Mouse (Mus musculus): ENCODE data around the gene Zfp687. TPM values are rescaled to one million over a fixed set of nuclear protein-coding genes. Genes with fewer than 3 reads are reported as not detected.
A peak's percentile ranks its signal among the peaks of the same experiment; 100 is the strongest.

Gene Zfp687
- polyA plus RNA-seq, 1 experiment from 2014 or later: 39.0 TPM

DNA sequence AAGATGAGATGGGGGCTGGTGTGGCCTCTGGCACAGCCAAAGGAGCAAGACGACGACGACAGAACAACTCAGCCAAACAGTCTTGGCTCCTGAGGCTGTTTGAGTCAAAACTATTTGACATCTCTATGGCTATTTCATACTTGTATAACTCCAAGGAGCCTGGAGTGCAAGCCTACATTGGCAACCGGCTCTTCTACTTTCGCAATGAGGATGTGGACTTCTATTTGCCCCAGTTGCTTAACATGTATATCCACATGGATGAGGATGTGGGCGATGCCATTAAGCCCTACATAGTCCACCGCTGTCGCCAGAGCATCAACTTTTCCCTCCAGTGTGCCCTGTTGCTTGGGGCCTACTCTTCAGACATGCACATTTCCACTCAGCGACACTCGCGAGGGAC lies 30.9 kb downstream of the Zfp687 start:
- H3K9me3 ChIP-seq: no peaks in the 10 kb centered on the region
- ATAC-seq (ENCODE audit: low FRiP score): no peak
- H3K27me3 ChIP-seq: no peaks in the 10 kb centered on the region
- H3K36me3 ChIP-seq (replicated peaks): peaks cover 54% of the 10 kb centered on the region
- H3K4me2 ChIP-seq: no peak overlapping the region
- no peak overlapping the region for H3K9ac ChIP-seq
- H3K27ac ChIP-seq: no peak overlapping the region
- H3K4me1 ChIP-seq: 0 out of 2 replicates have a peak, but pooled peaks cover 2% of the 10 kb centered on the region
- H3K4me3 ChIP-seq (replicated peaks): no peak overlapping the region
- WGBS: 90% methylated on average over 11 of the region's 11 CpGs

DNA sequence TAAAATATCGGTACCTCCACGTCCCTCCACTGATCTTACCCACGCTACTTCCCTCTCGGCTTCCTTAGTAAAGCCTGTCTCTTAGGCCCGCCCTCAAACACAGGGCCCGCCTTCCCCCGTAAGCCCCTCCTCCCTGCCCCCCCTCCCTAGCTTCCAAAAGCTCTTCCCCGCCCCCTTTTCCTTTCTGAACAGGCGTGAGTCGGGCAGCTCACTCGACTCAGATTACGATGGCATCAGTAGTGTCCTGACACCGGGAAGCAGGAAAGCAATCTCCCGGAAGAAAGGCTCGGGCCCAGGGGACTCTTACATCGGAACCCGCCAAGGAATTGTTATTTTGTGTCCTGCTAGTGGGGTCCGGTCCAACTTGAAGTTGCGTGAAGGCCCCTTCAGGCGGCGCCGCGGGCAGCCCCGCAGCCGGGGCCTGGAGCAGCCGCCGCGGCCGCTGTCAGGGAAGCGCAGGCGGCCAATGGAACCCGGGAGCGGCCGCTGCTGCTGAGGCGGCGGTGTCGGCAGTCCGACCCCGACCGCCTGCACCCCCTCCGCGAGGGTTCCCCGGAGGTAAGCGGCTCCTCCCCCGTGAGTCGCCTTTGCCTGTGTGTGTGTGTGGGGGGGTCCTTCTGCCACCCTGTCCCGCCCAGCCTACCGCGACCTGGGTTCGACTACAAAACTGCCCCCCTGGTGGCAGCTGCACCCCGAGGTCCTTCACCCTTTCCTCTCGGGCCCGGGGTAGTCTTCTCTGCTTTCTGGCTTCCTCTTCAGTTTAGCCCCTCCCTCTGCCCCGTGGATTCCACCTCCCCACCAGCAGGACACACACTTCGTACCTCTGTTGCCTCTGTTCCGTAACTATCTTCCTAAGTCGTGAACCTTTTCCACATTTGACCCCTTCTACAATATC lies 40.5 kb downstream of the Zfp687 start, which contains the start of gene Pi4kb:
Pi4kb (plus strand) TSS at position 204 of the 895 bp plus-strand sequence.
- peak within 1 kb of the TSS; percentile 88 for H3K27ac ChIP-seq
- H3K36me3 ChIP-seq (replicated peaks): 0 out of 2 replicates have a peak, but pooled peaks cover 8% of the 10 kb centered on the region
- peak within 1 kb of the TSS; percentile 92 for H3K4me3 ChIP-seq (replicated peaks)
- ATAC-seq (ENCODE audit: low FRiP score): peak; percentile 96
- peak within 1 kb of the TSS; percentile 93 for H3K9ac ChIP-seq
- no peaks in the 10 kb centered on the region for H3K9me3 ChIP-seq
- no peaks in the 10 kb centered on the region for H3K27me3 ChIP-seq
- H3K4me2 ChIP-seq: peak within 1 kb of the TSS; percentile 70
- under 1% methylated on average over 56 of the region's 57 CpGs for WGBS
- H3K4me1 ChIP-seq: peaks cover 17% of the 10 kb centered on the region

DNA sequence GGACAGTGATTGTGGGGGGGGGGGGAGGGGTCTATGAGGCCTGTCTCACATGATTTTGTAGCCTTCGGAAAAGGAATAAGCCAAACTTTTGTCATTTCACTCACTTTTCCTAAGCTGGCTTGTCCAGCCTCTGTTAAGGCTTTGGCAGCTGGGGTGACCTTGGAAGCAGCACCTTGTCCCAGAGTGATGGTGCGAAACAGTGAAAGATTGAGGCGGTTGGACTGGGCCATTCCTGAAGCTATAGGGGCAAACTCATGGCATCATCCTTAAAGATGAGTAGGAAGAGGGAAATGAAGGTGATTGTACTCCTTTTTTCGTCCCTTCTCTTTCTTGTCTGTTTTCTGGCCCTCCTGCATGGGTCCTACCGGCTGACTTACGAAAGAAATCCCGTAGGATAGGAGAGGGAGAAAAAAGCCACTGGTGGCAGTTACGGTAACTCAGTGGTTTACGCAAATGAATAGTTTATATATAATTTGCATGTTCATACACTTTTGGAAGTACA lies 41.2 kb downstream of the Zfp687 start:
- H3K4me1 ChIP-seq: peaks cover 17% of the 10 kb centered on the region
- peak overlapping the region; percentile 92 for H3K4me3 ChIP-seq (replicated peaks)
- no peaks in the 10 kb centered on the region for H3K9me3 ChIP-seq
- peak overlapping the region; percentile 70 for H3K4me2 ChIP-seq
- peak; percentile 18 for ATAC-seq (ENCODE audit: low FRiP score)
- WGBS: 17% methylated on average over 9 of the region's 9 CpGs
- no peaks in the 10 kb centered on the region for H3K27me3 ChIP-seq
- H3K9ac ChIP-seq: peak overlapping the region; percentile 48; the same call in 1 of the 2 replicates
- 0 out of 2 replicates have a peak, but pooled peaks cover 8% of the 10 kb centered on the region for H3K36me3 ChIP-seq (replicated peaks)
- H3K27ac ChIP-seq: no peak overlapping the region

DNA sequence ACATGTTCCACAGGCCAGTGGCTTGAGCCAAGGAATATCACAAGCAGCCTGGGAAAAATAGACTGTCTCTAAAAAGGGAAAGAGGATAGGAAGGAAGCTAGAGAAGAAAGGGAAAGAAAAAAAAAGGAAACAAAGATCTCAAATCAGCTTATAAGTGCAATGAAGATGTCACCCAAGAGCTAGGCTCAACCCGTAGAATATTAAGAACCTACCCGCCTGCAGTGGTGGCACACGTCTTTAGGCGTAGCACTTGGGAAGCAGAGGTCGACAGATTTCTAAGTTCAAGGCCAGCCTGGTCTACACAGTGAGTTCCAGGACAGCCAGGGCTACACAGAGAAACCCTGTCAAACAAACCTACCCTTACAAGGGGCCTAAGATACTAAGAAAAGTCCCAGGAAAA lies 41.6 kb downstream of the Zfp687 start:
- H3K9ac ChIP-seq: peak overlapping the region; percentile 48; the same call in 1 of the 2 replicates
- H3K36me3 ChIP-seq (replicated peaks): 0 out of 2 replicates have a peak, but pooled peaks cover 8% of the 10 kb centered on the region
- peak overlapping the region; percentile 70 for H3K4me2 ChIP-seq
- H3K4me3 ChIP-seq (replicated peaks): peak overlapping the region; percentile 92
- no peaks in the 10 kb centered on the region for H3K9me3 ChIP-seq
- WGBS: 85% methylated on average over 5 of the region's 5 CpGs
- H3K4me1 ChIP-seq: peaks cover 17% of the 10 kb centered on the region
- H3K27ac ChIP-seq: no peak overlapping the region
- ATAC-seq (ENCODE audit: low FRiP score): no peak
- no peaks in the 10 kb centered on the region for H3K27me3 ChIP-seq

DNA sequence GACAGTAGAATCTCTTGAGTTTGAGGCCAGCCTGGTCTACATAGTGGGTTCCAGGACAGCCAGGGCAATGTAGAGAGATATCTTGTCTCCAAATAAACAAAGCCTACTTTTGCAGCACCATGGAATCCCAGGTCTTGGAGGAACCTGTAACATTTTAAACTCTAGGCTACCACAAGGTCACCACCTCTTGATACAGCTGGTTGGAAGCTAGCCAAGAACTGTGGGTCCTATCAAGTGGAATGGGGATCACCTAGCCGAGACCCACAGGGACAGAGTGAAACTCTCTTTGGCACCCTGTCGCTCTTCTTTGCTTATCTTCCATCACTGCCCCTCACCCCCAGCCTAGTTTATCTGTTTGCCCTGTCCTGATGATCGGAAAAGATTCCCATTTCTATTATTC lies 42.7 kb downstream of the Zfp687 start:
- ATAC-seq (ENCODE audit: low FRiP score): no peak
- 91% methylated on average over 3 of the region's 3 CpGs for WGBS
- Histone ChIP-seq H3K9me3 (no peaks in the 10 kb centered on the region), H3K27me3 (no peaks in the 10 kb centered on the region), H3K27ac (no peak overlapping the region), H3K9ac (no peak overlapping the region), H3K4me1 (peaks cover 17% of the 10 kb centered on the region), H3K4me2 (no peak overlapping the region), H3K4me3 (replicated peaks) (no peak overlapping the region), H3K36me3 (replicated peaks) (0 out of 2 replicates have a peak, but pooled peaks cover 3% of the 10 kb centered on the region)

DNA sequence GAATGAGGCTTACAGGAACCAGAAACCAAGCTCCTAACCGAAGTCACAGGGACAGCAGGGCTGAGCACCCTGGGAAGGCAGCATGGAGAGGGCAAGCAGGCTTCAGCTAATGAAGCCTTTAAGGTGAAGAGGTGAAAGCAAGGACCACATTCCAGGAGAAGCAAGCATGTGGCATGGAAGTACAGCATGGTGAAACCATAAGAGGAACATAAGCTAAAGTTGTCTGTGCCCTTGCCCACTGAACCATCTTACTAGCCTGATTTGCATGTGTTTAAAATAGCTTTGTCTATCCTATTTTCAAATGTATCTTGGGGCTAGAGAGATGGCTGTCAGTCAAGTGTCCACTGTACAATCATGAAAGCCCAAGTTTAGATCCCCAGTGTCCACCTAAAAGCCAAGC lies 49.4 kb downstream of the Zfp687 start:
- H3K27ac ChIP-seq: no peak overlapping the region
- no peak overlapping the region for H3K9ac ChIP-seq
- no peaks in the 10 kb centered on the region for H3K4me1 ChIP-seq
- no peak for ATAC-seq (ENCODE audit: low FRiP score)
- 81% methylated on average over 1 of the region's 1 CpGs for WGBS
- no peak overlapping the region for H3K4me2 ChIP-seq
- H3K9me3 ChIP-seq: no peaks in the 10 kb centered on the region
- no peaks in the 10 kb centered on the region for H3K36me3 ChIP-seq (replicated peaks)
- H3K4me3 ChIP-seq (replicated peaks): no peak overlapping the region
- H3K27me3 ChIP-seq: no peaks in the 10 kb centered on the region

DNA sequence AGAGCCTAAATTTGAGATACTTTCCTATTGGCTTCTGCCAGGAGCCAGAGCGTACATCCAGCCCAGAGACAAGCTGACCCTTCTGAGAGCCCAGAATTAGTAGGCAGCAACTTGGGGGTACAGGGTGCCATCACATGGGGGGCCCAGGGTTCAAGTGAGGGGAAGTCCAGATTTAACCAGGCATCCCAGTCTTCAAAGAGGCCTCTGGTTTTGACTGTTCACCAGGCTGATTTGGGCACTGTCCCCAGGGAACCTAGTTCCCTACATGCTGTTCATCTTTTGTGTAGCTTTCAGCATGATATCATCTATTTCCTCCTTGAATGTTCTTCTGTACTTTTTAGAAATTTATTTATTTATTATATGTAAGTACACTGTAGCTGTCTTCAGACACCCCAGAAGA lies 50.3 kb downstream of the Zfp687 start:
- no peak for ATAC-seq (ENCODE audit: low FRiP score)
- no peaks in the 10 kb centered on the region for H3K27me3 ChIP-seq

DNA sequence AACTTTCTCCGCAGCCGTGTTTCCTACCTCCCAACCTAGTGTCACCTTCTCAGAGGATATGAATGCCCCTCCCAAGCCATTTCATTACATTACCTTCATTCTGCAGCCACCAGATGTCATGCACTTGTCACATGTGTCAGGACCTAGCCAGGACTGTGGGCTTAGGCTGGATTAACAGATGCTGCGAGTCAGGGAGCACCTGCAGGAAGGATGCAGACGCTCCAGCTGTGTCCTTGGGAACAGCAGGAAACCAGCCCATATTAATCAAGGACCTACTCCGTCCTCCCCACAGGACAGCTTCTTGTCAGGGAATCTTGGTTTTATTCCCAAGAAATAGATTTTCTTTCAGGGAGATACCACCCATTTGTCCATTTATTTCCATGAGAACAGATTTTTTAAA lies 54.9 kb downstream of the Zfp687 start:
- WGBS: 54% methylated on average over 5 of the region's 5 CpGs
- H3K27ac ChIP-seq: no peak overlapping the region

More for the DNA sequence above, 50.3 kb downstream of the Zfp687 start:
- 92% methylated on average over 1 of the region's 1 CpGs for WGBS
- no peaks in the 10 kb centered on the region for H3K9me3 ChIP-seq
- no peaks in the 10 kb centered on the region for H3K4me1 ChIP-seq
- H3K4me3 ChIP-seq (replicated peaks): no peak overlapping the region
- no peak overlapping the region for H3K9ac ChIP-seq
- no peak overlapping the region for H3K27ac ChIP-seq
- H3K36me3 ChIP-seq (replicated peaks): no peaks in the 10 kb centered on the region
- no peak overlapping the region for H3K4me2 ChIP-seq

DNA sequence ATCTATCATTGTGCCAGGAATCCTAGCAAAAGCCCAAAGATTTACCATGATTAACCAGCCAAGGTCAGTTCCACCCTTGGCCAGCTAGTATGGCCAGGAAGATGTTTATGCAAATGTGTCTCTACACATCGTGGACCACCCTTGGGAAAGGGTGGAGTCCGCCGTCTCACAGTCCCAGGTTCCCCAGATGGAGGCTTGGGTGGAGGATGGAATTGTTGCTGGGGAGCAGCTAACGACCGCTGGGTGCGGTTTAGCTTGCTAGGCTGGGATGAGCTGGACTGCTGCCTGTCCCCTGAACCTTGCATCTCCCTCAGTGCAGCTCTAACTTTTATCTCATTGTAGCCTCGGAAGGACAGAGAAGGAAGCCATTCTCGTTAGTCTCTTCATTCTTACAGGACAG lies 55.4 kb downstream of the Zfp687 start:
- H3K9me3 ChIP-seq: no peaks in the 10 kb centered on the region
- peaks cover 38% of the 10 kb centered on the region for H3K36me3 ChIP-seq (replicated peaks)
- no peak overlapping the region for H3K27ac ChIP-seq
- no peak overlapping the region for H3K4me2 ChIP-seq
- H3K4me3 ChIP-seq (replicated peaks): no peak overlapping the region
- H3K4me1 ChIP-seq: peaks cover 7% of the 10 kb centered on the region
- no peaks in the 10 kb centered on the region for H3K27me3 ChIP-seq
- 52% methylated on average over 8 of the region's 8 CpGs for WGBS
- no peak for ATAC-seq (ENCODE audit: low FRiP score)
- no peak overlapping the region for H3K9ac ChIP-seq

More for the DNA sequence above, 54.9 kb downstream of the Zfp687 start:
- Histone ChIP-seq H3K4me2 (no peak overlapping the region), H3K27me3 (no peaks in the 10 kb centered on the region), H3K9ac (no peak overlapping the region), H3K4me3 (replicated peaks) (no peak overlapping the region), H3K4me1 (peaks cover 3% of the 10 kb centered on the region), H3K9me3 (no peaks in the 10 kb centered on the region), H3K36me3 (replicated peaks) (peaks cover 38% of the 10 kb centered on the region)
- no peak for ATAC-seq (ENCODE audit: low FRiP score)

DNA sequence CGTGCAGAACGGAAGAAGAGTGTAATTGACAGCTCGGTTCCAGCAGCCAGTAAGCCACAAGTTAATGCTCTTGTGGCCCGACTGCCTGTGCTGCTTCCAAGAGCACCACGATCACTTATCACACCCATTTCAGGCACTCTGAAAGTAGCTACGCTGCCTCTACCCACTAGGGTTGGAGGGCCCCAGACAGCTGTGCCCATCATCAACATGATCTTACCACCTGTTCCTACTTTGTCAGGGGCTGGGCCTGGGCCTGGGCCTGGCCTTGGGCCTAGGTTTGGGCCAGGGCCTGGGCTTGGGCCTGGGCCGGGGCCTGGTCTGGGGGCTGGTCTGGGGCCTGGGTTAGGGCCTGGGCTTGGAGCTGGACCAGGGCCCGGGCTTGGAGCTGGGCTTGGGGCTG lies 57.0 kb downstream of the Zfp687 start:
- Histone ChIP-seq H3K9me3 (no peaks in the 10 kb centered on the region), H3K4me2 (no peak overlapping the region), H3K36me3 (replicated peaks) (peaks cover 38% of the 10 kb centered on the region), H3K27ac (no peak overlapping the region), H3K4me3 (replicated peaks) (no peak overlapping the region), H3K4me1 (peaks cover 12% of the 10 kb centered on the region), H3K27me3 (no peaks in the 10 kb centered on the region), H3K9ac (no peak overlapping the region)
- 91% methylated on average over 8 of the region's 8 CpGs for WGBS
- ATAC-seq (ENCODE audit: low FRiP score): no peak

Data from forebrain, embryonic 12.5 days (tissue).